Mouse (Mus musculus) lung, postnatal 0 days (tissue): ENCODE measurements around the gene Ugt1a10. TPM values are rescaled to one million over a fixed set of nuclear protein-coding genes. Genes with fewer than 3 reads are reported as not detected.
"Not testable (repeated sequence)": the region's sequence is repeated elsewhere in the genome, so short reads cannot be mapped to it uniquely, and the experiment has no call there.

ENCODE experiments used
- ATAC-seq: fragments of 200-750 bp; cut with Nextera tagmentation; 2 replicates; pipeline ENCODE4 v1.8.0; 2017; ENCODE audit warnings: moderate library complexity
- DNase-seq: peaks from one replicate; pipeline ENCODE4 v3.0.0-alpha.2; 2016; ENCODE audit warnings: low spot score
- H3K27ac ChIP-seq: fragments of 300-500 bp; sonication (generic); 2 replicates; pipeline ENCODE4 v1.5.1; 2014; ENCODE audit warnings: antibody characterized with exemption, mild to moderate bottlenecking, low read length, mixed read lengths
- H3K27me3 ChIP-seq: fragments of 300-500 bp; sonication (generic); replicated peaks from 2 replicates; pipeline ENCODE4 v1.6.1; 2014; ENCODE audit warnings: low read length, mixed read lengths; ENCODE audit not compliant: insufficient read depth
- H3K36me3 ChIP-seq: fragments of 300-500 bp; sonication (generic); 2 replicates; pipeline ENCODE4 v1.6.1; 2014; ENCODE audit warnings: low read length, mixed read lengths; ENCODE audit not compliant: insufficient read depth
- H3K4me1 ChIP-seq: fragments of 300-500 bp; sonication (generic); 2 replicates; pipeline ENCODE4 v1.6.1; 2014; ENCODE audit warnings: antibody characterized with exemption, low read depth, low read length, mixed read lengths; ENCODE audit not compliant: insufficient read depth
- H3K4me2 ChIP-seq: fragments of 300-500 bp; sonication (generic); replicated peaks from 2 replicates; pipeline ENCODE4 v1.6.1; 2014; ENCODE audit warnings: low read depth, mild to moderate bottlenecking, low read length, moderate library complexity, mixed read lengths
- H3K4me3 ChIP-seq: fragments of 300-500 bp; sonication (generic); 2 replicates; pipeline ENCODE4 v1.5.1; 2014; ENCODE audit warnings: low read depth, low read length
- H3K9ac ChIP-seq: fragments of 300-500 bp; sonication (generic); replicated peaks from 2 replicates; pipeline ENCODE4 v1.6.1; 2014; ENCODE audit warnings: low read depth, mild to moderate bottlenecking
- H3K9me3 ChIP-seq: fragments of 300-500 bp; sonication (generic); 2 replicates; pipeline ENCODE4 v1.6.1; 2016; ENCODE audit warnings: low read length, mixed read lengths
- CTCF ChIP-seq: IDR thresholded peaks from 2 replicates; pipeline ENCODE4 v1.5.1; 2016; ENCODE audit warnings: antibody characterized with exemption, mild to moderate bottlenecking
- EP300 ChIP-seq: IDR thresholded peaks from 2 replicates; pipeline ENCODE4 v1.6.1; 2016; ENCODE audit warnings: antibody characterized with exemption, mild to moderate bottlenecking, control low read depth
- WGBS: fragments of 180-500 bp; shearing (Covaris S2); extraction: QIAGEN DNeasy Blood & Tissue Kit; methylation state at CpG from one replicate; pipeline ENCODE4 v1.1.7; 2014; 5-methylcytosine and 5-hydroxymethylcytosine counted together
- polyA plus RNA-seq: library from polyadenylated mRNA; unstranded; fragments of >200 nt; fragmentation: Nextera tagmentation; extraction: Ambion mirVana; gene quantifications from 2 replicates; pipeline ENCODE4 v1.2.1, GENCODE M21; 2015

The Ugt1a10 gene
- polyA plus RNA-seq, 1 experiment from 2014 or later: not detected

DNA sequence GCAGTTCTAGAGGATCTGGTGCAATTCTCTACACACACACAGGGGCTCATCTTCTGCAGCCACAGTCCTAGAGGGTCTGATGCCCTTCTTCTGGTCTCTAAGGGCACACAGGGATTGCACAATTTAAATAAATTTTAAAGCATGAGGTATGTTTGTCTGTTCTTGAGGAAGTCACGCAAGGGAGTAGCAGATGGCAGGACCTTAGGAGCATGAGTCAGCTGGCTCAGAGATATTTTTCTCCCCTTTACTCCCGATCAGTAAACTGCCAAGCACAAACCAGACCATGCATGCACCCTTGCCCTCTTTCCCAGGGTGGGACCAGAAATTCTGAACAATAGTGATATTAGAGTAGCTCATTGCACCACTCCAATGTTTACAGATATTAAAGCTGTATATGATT lies 103.2 kb downstream of the Ugt1a10 start:
- no peaks in the 10 kb centered on the region for H3K36me3 ChIP-seq
- no peak overlapping the region for H3K4me2 ChIP-seq
- no peak; the same call in 1 of the 2 replicates for ATAC-seq
- no peaks in the 10 kb centered on the region for H3K27me3 ChIP-seq
- WGBS: 59% methylated on average over 2 of the region's 2 CpGs
- DNase-seq: no peak
- H3K9me3 ChIP-seq: no peaks in the 10 kb centered on the region
- H3K4me3 ChIP-seq: no peak overlapping the region
- H3K27ac ChIP-seq: no peak overlapping the region
- no peak overlapping the region for H3K9ac ChIP-seq
- TF ChIP-seq CTCF (no peak), EP300 (no peak)
- no peaks in the 10 kb centered on the region for H3K4me1 ChIP-seq

DNA sequence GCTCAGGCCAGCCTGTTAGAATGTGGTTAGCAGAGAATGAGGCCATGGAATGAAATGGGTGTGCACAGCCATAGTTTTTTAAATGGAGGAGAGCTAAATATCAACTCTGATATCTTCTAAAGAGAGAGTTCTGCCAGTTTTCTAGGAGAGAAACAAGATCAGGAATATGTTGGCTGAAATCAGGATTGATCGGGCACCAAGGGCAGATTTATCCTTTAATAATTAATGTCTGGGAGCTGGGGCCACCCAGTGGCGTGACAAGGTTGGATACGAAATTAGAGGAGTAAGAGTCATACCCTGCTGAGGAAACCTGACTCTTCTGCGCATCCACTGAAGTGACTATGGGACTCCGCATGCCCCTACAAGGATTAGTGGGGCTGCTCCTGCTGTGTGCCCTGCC lies 110.5 kb downstream of the Ugt1a10 start, which contains the start of gene Ugt1a5:
Gene Ugt1a5, plus strand, starts transcription at position 302 of the 400 bp plus-strand sequence.
- H3K4me1 ChIP-seq: no peaks in the 10 kb centered on the region
- ATAC-seq (no peak), DNase-seq (no peak)
- no peaks in the 10 kb centered on the region for H3K27me3 ChIP-seq
- no peak within 1 kb of the TSS for H3K27ac ChIP-seq
- no peak within 1 kb of the TSS for H3K9ac ChIP-seq
- no peak within 1 kb of the TSS for H3K4me2 ChIP-seq
- no peak for TF ChIP-seq CTCF
- TF ChIP-seq EP300: no peak
- 74% methylated on average over 5 of the region's 5 CpGs for WGBS
- H3K9me3 ChIP-seq: no peaks in the 10 kb centered on the region
- no peak within 1 kb of the TSS for H3K4me3 ChIP-seq
- no peaks in the 10 kb centered on the region for H3K36me3 ChIP-seq

DNA sequence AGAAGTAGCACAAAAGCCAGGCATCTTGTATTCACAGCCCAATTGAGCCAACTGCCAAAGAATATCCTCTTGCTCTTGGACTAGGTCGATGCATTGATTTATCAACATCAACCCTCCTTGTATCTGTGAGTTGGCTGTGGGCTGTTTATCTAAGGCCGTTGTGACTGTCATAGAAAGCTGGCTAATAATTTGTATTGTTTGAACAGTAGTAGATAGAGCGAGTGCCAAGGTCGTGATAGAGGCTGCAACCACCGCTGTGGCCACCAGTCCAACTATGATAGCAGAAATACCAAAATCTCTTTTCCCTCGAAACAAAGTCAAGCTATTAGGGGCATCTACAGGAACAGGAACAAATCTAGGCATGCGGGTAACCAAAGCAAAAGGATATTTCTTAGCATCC lies 117.0 kb downstream of the Ugt1a10 start:
- not testable (repeated sequence) for H3K9ac ChIP-seq, DNase-seq, H3K27ac ChIP-seq, H3K9me3 ChIP-seq, H3K27me3 ChIP-seq, ATAC-seq, H3K4me2 ChIP-seq, H3K36me3 ChIP-seq, H3K4me3 ChIP-seq, H3K4me1 ChIP-seq
- WGBS: 80% methylated on average over 5 of the region's 7 CpGs

- H3K9ac ChIP-seq: no peak overlapping the region
- no peak overlapping the region for H3K4me3 ChIP-seq
- 67% methylated on average over 1 of the region's 1 CpGs for WGBS
- no peak for ATAC-seq
- H3K27ac ChIP-seq: no peak overlapping the region
- H3K4me2 ChIP-seq: no peak overlapping the region
- H3K9me3 ChIP-seq: 0 out of 2 replicates have a peak, but pooled peaks cover 7% of the 10 kb centered on the region
- H3K27me3 ChIP-seq: no peaks in the 10 kb centered on the region
- H3K4me1 ChIP-seq: no peaks in the 10 kb centered on the region
- no peaks in the 10 kb centered on the region for H3K36me3 ChIP-seq
- TF ChIP-seq EP300 (no peak), CTCF (no peak)
- no peak for DNase-seq
Observed at GRCm38 (mm10) chr1:88179657-88180056, 124.5 kb downstream of the Ugt1a10 start.

DNA sequence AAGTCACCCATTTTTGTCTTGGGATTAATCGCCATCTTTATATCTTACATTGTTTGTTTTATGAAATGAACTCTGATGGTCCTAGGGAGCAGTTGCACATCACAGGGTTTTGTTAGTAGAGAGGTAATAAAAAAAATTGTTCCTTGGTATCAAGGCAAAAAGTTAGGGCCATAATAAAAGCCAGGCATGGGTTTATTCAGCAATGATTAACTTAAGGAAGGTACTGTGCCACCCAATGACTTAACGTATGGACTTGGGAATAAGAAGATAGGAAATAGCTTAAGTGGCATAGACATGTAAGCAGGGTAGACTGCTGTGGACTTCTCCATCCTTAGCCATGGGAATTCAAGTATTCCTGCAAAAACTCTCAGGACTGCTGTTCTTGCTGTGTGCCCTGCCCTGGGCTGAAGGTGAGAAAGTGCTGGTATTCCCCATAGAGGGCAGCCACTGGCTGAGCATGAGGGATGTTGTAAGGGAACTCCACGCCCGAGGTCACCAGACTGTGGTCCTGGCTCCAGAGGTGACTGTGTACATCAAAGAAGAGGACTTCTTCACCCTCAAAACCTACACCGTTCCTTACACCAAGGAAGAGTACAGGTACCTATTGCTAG lies 131.2 kb downstream of the Ugt1a10 start:
- Histone ChIP-seq H3K9ac (no peak overlapping the region), H3K36me3 (no peaks in the 10 kb centered on the region), H3K27me3 (no peaks in the 10 kb centered on the region), H3K9me3 (no peaks in the 10 kb centered on the region), H3K4me1 (no peaks in the 10 kb centered on the region), H3K4me3 (no peak overlapping the region), H3K27ac (no peak overlapping the region), H3K4me2 (no peak overlapping the region)
- no peak for DNase-seq
- ATAC-seq: no peak
- 79% methylated on average over 5 of the region's 5 CpGs for WGBS
- TF ChIP-seq EP300: no peak
- no peak for TF ChIP-seq CTCF

DNA sequence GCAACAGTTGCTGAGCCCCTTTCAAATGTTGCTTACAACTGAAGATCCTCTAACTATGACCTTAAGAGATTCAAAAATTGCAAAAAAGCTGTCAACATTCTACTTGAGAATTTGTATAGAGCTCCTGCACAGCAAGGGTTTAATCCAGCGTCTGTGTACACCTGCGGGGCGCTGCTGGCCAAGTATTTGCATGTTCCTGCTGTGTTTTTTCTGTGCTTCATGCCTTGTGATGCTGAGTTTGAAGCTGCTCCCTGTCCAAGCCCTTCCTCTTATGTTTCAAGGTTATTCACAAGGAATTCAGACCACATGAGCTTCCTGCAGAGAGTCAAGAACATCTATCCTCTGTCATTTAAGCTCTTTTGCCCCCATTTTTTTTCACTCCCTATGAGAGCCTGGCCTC lies 136.9 kb downstream of the Ugt1a10 start:
- no peak for TF ChIP-seq EP300
- TF ChIP-seq CTCF: no peak
- no peaks in the 10 kb centered on the region for H3K4me1 ChIP-seq
- H3K36me3 ChIP-seq: no peaks in the 10 kb centered on the region
- no peaks in the 10 kb centered on the region for H3K9me3 ChIP-seq
- H3K4me2 ChIP-seq: no peak overlapping the region
- H3K27me3 ChIP-seq: no peaks in the 10 kb centered on the region
- H3K27ac ChIP-seq: no peak overlapping the region
- 63% methylated on average over 3 of the region's 3 CpGs for WGBS
- no peak overlapping the region for H3K4me3 ChIP-seq
- no peak overlapping the region for H3K9ac ChIP-seq
- no peak for DNase-seq
- no peak for ATAC-seq

DNA sequence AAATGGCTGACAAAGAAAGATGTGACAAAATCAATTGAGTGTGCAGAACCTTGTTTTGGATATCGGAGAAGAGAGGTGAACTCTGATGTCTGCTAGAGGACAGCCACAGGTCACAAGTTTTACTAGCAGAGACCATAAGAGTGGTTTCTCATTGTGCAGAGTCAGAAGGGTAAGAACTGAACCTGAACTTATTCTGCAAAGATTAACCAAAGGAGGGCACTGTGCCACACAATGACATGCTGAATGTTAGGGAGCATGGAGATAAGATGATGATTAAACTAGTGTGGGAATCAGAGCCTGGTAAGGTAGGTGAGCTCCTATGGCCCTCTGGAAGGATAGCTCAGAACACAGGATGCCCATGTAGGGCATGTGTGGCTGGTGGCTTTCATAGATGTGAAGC lies 140.5 kb downstream of the Ugt1a10 start:
- ATAC-seq (no peak), DNase-seq (no peak)
- 85% methylated on average over 1 of the region's 1 CpGs for WGBS
- Histone ChIP-seq H3K9me3 (no peaks in the 10 kb centered on the region), H3K4me3 (no peak overlapping the region), H3K36me3 (no peaks in the 10 kb centered on the region), H3K27ac (no peak overlapping the region), H3K4me2 (no peak overlapping the region), H3K9ac (no peak overlapping the region), H3K4me1 (no peaks in the 10 kb centered on the region), H3K27me3 (no peaks in the 10 kb centered on the region)
- TF ChIP-seq EP300: no peak
- TF ChIP-seq CTCF: no peak
